Mouse (Mus musculus) frontal cortex, adult (tissue): ENCODE measurements around the gene Tmppe.

Experiments
- ATAC-seq: cut with Nextera tagmentation; 2 replicates; pipeline ENCODE4 v1.9.2; 2017; ENCODE audit warnings: mild to moderate bottlenecking, moderate library complexity, mixed read lengths; ENCODE audit not compliant: low TSS enrichment

Tmppe gene

GRCm38 (mm10) chr9:114442893-114443292 is 42.0 kb downstream of the Tmppe start:
- no peak for ATAC-seq

- no peak for ATAC-seq
These were observed 42.4 kb downstream of the Tmppe start for GRCm38 (mm10) chr9:114443351-114443750.

GRCm38 (mm10) chr9:114446887-114447286 is 46.0 kb downstream of the Tmppe start:
- ATAC-seq: no peak

GRCm38 (mm10) chr9:114448700-114449099 is 47.8 kb downstream of the Tmppe start:
- ATAC-seq: no peak

- ATAC-seq: no peak
These were observed 48.3 kb downstream of the Tmppe start for GRCm38 (mm10) chr9:114449120-114449754.

- no peak for ATAC-seq
These were observed 50.7 kb downstream of the Tmppe start for GRCm38 (mm10) chr9:114451615-114452014.

GRCm38 (mm10) chr9:114452418-114452817 is 51.5 kb downstream of the Tmppe start:
- no peak for ATAC-seq

GRCm38 (mm10) chr9:114455420-114455819 is 54.5 kb downstream of the Tmppe start:
- no peak for ATAC-seq
